Mouse (Mus musculus): ENCODE results near the gene Gm20894. TPM values are rescaled to one million over a fixed set of nuclear protein-coding genes. Genes with fewer than 3 reads are reported as not detected.
"Not testable (repeated sequence)": the region's sequence is repeated elsewhere in the genome, so short reads cannot be mapped to it uniquely, and the experiment has no call there.

The Gm20894 gene
- polyA plus RNA-seq (2016; fragmentation: Nextera tagmentation; extraction: Ambion mirVana): not detected in 2 replicates

GRCm38 (mm10) chrY:28271412-28271811, at the start of gene Gm20894:
Gm20894 (minus strand) TSS chrY:28271512.
- not testable (repeated sequence) for H3K4me1 ChIP-seq; H3K4me3 ChIP-seq; DNase-seq (ENCODE audit: low spot score); H3K27me3 ChIP-seq (ENCODE audit: low read depth, poor library complexity, severe bottlenecking); H3K27ac ChIP-seq (replicated peaks); H3K36me3 ChIP-seq; H3K9me3 ChIP-seq (replicated peaks)
- WGBS: no CpG with 5 or more reads among the region's 5 CpGs

Measured in midbrain, embryonic 10.5 days (tissue).